Mouse (Mus musculus): ENCODE data around the gene Mettl16. TPM values are rescaled to one million over a fixed set of nuclear protein-coding genes. Genes with fewer than 3 reads are reported as not detected.

Gene Mettl16
- total and polyA plus RNA-seq, 2 experiments from 2014 or later = 16.6 to 28.7 TPM

DNA sequence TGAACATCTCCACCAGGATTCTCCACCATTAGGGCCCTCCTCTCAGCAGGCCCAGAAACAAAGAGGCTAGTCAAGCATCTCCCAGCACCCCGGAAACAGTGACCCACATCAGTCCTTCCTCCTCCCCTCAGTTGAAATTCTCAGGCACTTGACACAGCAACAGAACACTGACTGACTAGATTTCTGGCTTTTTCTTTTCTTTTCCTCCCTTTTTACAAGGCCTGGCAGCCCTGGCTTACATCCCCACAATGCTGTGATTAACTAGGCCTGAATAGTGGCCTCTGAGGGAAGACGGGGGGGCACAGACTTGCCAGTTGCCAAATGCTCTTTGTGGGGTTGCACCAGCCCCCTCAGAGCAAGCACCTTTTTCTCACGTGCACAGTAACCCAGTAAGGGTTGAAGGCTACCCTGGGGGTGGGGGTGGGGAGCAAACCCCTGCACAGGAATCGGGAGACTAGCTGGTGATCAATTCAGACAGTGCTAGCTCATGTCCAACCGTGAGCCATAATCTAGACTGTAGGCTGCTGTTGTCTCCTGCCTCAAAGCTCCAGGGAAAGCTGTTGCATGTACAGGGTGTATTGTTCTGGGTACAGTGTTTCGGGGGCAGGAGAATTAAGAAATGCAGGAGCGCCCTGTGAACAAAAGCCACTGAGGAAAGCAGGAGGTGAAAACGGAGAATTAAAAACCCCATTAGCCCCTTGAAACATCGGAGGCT is 19.1 kb upstream of the Mettl16 start:
- Histone ChIP-seq H3K4me1 (ENCODE audit: insufficient read depth, low read length) (no peaks in the 10 kb centered on the region), H3K4me3 (ENCODE audit: low read depth, low read length) (no peak overlapping the region), H3K27ac (ENCODE audit: low read depth, low read length) (peak overlapping the region; percentile 47), H3K4me2 (ENCODE audit: low read depth, low read length, poor library complexity, severe bottlenecking) (no peak overlapping the region), H3K36me3 (ENCODE audit: insufficient read depth, low read length) (no peaks in the 10 kb centered on the region), H3K9ac (replicated peaks; ENCODE audit: low read length, poor library complexity, severe bottlenecking) (0 out of 2 replicates have a peak overlapping the region, but pooled peaks have one; percentile 24), H3K27me3 (ENCODE audit: insufficient read depth, low read length) (no peaks in the 10 kb centered on the region), H3K9me3 (ENCODE audit: low read length) (no peaks in the 10 kb centered on the region)
- no peak for TF ChIP-seq CTCF (IDR thresholded peaks at IDR 0.05)
- peak; percentile 26 for DNase-seq (ENCODE audit: low spot score)
- 23% methylated on average over 9 of the region's 9 CpGs for WGBS
- no peak for ATAC-seq (ENCODE audit: low FRiP score)

DNA sequence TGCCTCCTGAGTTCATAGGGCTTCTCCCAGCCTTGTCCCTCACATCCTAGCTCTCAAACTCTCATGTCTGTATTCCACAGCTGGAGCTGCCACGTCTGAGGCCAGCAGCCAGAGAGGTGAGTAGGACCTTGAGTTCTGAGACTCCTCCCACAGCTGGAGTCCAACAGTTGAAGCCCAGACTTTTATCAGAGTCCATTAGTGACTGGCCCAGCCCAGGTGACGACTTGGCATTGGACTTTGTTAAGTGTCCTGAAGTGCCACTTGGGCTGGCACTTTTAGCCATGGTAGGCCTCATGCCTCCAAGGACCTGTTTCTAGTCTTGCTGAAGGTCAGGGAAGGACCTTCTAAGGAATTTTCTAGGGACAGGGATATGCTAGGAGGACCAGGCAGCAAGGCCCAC is 14.0 kb upstream of the Mettl16 start:
- no peaks in the 10 kb centered on the region for H3K4me1 ChIP-seq (ENCODE audit: insufficient read depth, low read length)
- 72% methylated on average over 2 of the region's 2 CpGs for WGBS
- H3K27ac ChIP-seq (ENCODE audit: low read depth, low read length) = no peak overlapping the region
- H3K27me3 ChIP-seq (ENCODE audit: insufficient read depth, low read length) = no peaks in the 10 kb centered on the region
- TF ChIP-seq CTCF (IDR thresholded peaks at IDR 0.05) = no peak
- H3K9ac ChIP-seq (replicated peaks; ENCODE audit: low read length, poor library complexity, severe bottlenecking) = no peak overlapping the region
- ATAC-seq (ENCODE audit: low FRiP score) = no peak
- H3K4me3 ChIP-seq (ENCODE audit: low read depth, low read length) = no peak overlapping the region
- H3K9me3 ChIP-seq (ENCODE audit: low read length) = no peaks in the 10 kb centered on the region
- DNase-seq (ENCODE audit: low spot score) = no peak
- H3K36me3 ChIP-seq (ENCODE audit: insufficient read depth, low read length) = no peaks in the 10 kb centered on the region
- no peak overlapping the region for H3K4me2 ChIP-seq (ENCODE audit: low read depth, low read length, poor library complexity, severe bottlenecking)

- Histone ChIP-seq H3K9ac (replicated peaks; ENCODE audit: low read length, poor library complexity, severe bottlenecking) (no peak overlapping the region), H3K36me3 (ENCODE audit: insufficient read depth, low read length) (no peaks in the 10 kb centered on the region), H3K27me3 (ENCODE audit: insufficient read depth, low read length) (no peaks in the 10 kb centered on the region), H3K4me1 (ENCODE audit: insufficient read depth, low read length) (no peaks in the 10 kb centered on the region), H3K27ac (ENCODE audit: low read depth, low read length) (no peak overlapping the region), H3K4me2 (ENCODE audit: low read depth, low read length, poor library complexity, severe bottlenecking) (no peak overlapping the region), H3K9me3 (ENCODE audit: low read length) (no peaks in the 10 kb centered on the region), H3K4me3 (ENCODE audit: low read depth, low read length) (no peak overlapping the region)
- WGBS = 75% methylated on average over 12 of the region's 12 CpGs
- no peak for ATAC-seq (ENCODE audit: low FRiP score)
- no peak for TF ChIP-seq CTCF (IDR thresholded peaks at IDR 0.05)
- no peak for DNase-seq (ENCODE audit: low spot score)
Measured at GRCm38 (mm10) chr11:74761011-74761705, 9.5 kb upstream of the Mettl16 start.

- 78% methylated on average over 10 of the region's 10 CpGs for WGBS
- H3K36me3 ChIP-seq (ENCODE audit: insufficient read depth, low read length) = no peaks in the 10 kb centered on the region
- H3K9ac ChIP-seq (replicated peaks; ENCODE audit: low read length, poor library complexity, severe bottlenecking) = no peak overlapping the region
- no peaks in the 10 kb centered on the region for H3K4me1 ChIP-seq (ENCODE audit: insufficient read depth, low read length)
- DNase-seq (ENCODE audit: low spot score) = no peak
- no peak overlapping the region for H3K4me2 ChIP-seq (ENCODE audit: low read depth, low read length, poor library complexity, severe bottlenecking)
- ATAC-seq (ENCODE audit: low FRiP score) = no peak
- no peak overlapping the region for H3K4me3 ChIP-seq (ENCODE audit: low read depth, low read length)
- H3K27me3 ChIP-seq (ENCODE audit: insufficient read depth, low read length) = no peaks in the 10 kb centered on the region
- TF ChIP-seq CTCF (IDR thresholded peaks at IDR 0.05) = no peak
- no peaks in the 10 kb centered on the region for H3K9me3 ChIP-seq (ENCODE audit: low read length)
- no peak overlapping the region for H3K27ac ChIP-seq (ENCODE audit: low read depth, low read length)
Measured at GRCm38 (mm10) chr11:74763960-74764625, 6.5 kb upstream of the Mettl16 start.

- no peak overlapping the region for H3K27ac ChIP-seq (ENCODE audit: low read depth, low read length)
- no peak for ATAC-seq (ENCODE audit: low FRiP score)
- no peaks in the 10 kb centered on the region for H3K36me3 ChIP-seq (ENCODE audit: insufficient read depth, low read length)
- WGBS = 84% methylated on average over 4 of the region's 4 CpGs
- no peak for DNase-seq (ENCODE audit: low spot score)
- H3K4me3 ChIP-seq (ENCODE audit: low read depth, low read length) = no peak overlapping the region
- no peaks in the 10 kb centered on the region for H3K27me3 ChIP-seq (ENCODE audit: insufficient read depth, low read length)
- TF ChIP-seq CTCF (IDR thresholded peaks at IDR 0.05) = no peak
- H3K9ac ChIP-seq (replicated peaks; ENCODE audit: low read length, poor library complexity, severe bottlenecking) = no peak overlapping the region
- no peaks in the 10 kb centered on the region for H3K9me3 ChIP-seq (ENCODE audit: low read length)
- H3K4me2 ChIP-seq (ENCODE audit: low read depth, low read length, poor library complexity, severe bottlenecking) = no peak overlapping the region
- peaks cover 5% of the 10 kb centered on the region for H3K4me1 ChIP-seq (ENCODE audit: insufficient read depth, low read length)
Measured at GRCm38 (mm10) chr11:74767469-74767868, 3.2 kb upstream of the Mettl16 start.

DNA sequence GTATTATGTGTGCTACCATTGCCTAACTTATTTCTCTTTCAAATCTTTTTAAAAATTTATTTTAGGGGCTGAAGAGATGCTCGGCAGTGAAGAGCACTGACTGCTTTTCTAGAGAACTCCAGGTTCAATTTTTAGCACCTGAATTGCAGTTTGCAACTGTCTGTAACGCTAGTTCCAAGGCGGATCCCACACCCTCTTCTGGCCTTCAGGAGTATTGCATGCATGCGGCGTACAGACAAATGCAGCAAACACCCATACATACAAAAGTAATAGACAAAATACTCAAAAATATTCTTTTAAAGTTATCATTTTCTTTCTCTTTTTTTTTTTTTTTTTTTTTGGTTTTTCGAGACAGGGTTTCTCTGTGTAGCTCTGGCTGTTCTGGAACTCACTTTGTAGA is 2.6 kb upstream of the Mettl16 start:
- ATAC-seq (ENCODE audit: low FRiP score) (no peak), DNase-seq (ENCODE audit: low spot score) (no peak)
- no peak overlapping the region for H3K4me3 ChIP-seq (ENCODE audit: low read depth, low read length)
- no peaks in the 10 kb centered on the region for H3K9me3 ChIP-seq (ENCODE audit: low read length)
- TF ChIP-seq CTCF (IDR thresholded peaks at IDR 0.05) = peak; percentile 59
- 26% methylated on average over 6 of the region's 6 CpGs for WGBS
- H3K4me1 ChIP-seq (ENCODE audit: insufficient read depth, low read length) = peaks cover 5% of the 10 kb centered on the region
- no peak overlapping the region for H3K4me2 ChIP-seq (ENCODE audit: low read depth, low read length, poor library complexity, severe bottlenecking)
- H3K27me3 ChIP-seq (ENCODE audit: insufficient read depth, low read length) = no peaks in the 10 kb centered on the region
- H3K27ac ChIP-seq (ENCODE audit: low read depth, low read length) = no peak overlapping the region
- no peaks in the 10 kb centered on the region for H3K36me3 ChIP-seq (ENCODE audit: insufficient read depth, low read length)
- H3K9ac ChIP-seq (replicated peaks; ENCODE audit: low read length, poor library complexity, severe bottlenecking) = no peak overlapping the region
